Mouse (Mus musculus): ENCODE results near the gene Ubr2. TPM values are rescaled to one million over a fixed set of nuclear protein-coding genes. Genes with fewer than 3 reads are reported as not detected.

The Ubr2 gene
- total and polyA plus RNA-seq, 3 experiments, result 20.4 to 50.9 (median 39.6) TPM

DNA sequence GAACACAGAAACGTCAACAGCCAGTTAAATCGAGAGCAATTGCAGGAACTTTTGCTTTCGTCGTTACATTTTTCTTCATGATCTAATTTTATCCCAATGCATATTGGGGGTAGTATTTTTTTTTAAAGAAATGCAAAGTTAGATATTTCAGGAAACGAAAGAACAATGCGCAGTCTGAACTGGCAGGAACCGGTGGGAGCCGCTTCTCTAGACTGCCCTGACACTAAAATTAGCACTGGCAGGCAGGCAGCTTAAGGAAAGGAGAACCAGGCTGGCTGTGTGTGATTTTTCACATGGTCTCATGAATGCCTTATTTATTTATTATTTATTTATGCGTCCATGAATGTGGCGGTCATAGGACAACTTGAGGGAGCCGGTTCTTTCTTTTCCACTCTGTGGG lies 44.3 kb upstream of the Ubr2 start:
- in situ Hi-C loops (cut with MboI; ENCODE audit: low pct_ligation_motif_present, low pct_unique_long_range_greater_than_20kb, low sequenced_read_pairs), result no loop called here

DNA sequence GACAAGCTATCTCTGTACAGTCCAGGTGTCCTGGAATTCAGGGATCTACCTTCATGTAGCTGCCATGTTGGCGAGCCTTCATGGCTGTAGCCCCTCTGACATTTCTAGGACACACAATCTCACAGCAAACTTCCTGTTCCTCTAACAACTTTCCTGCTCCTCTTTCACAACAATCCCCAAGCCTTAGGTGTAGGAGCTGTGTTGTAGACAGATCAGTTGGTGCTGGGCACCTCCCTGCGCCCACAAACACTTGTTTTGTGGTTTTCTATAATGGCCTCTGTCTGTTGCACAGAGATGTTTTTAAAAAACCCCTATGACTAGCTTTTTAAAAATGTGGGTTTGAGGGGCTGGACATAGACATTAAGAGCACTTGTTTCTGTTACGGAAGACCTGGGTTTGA lies 40.3 kb upstream of the Ubr2 start:
- Histone ChIP-seq H3K4me3 (replicated peaks in 1 of 3; ENCODE audit: low read depth in 2 of 3, low read length in 2 of 3, poor library complexity in 1 of 3) (no peak overlapping the region), H3K27ac (ENCODE audit: insufficient read depth, low read depth) (no peak overlapping the region), H3K9ac (ENCODE audit: insufficient read depth, low read depth) (no peak overlapping the region), H3K4me1 (ENCODE audit: control insufficient read depth in 1 of 2, insufficient read depth in 2 of 2) (peaks cover 0 to 4% of the 10 kb centered on the region in 2 experiments; a peak in 1 of 4 replicates), H3K27me3 (replicated peaks) (no peaks in the 10 kb centered on the region), H3K79me2 (replicated peaks; ENCODE audit: control insufficient read depth, extremely low read depth, insufficient read depth, poor library complexity, severe bottlenecking) (no peaks in the 10 kb centered on the region), H3K4me2 (ENCODE audit: insufficient read depth, low read depth, poor library complexity, severe bottlenecking) (no peak overlapping the region), H3K9me3 (replicated peaks; ENCODE audit: low read length) (no peaks in the 10 kb centered on the region), H3K36me3 (replicated peaks in 1 of 2; ENCODE audit: control insufficient read depth in 1 of 2, insufficient read depth in 1 of 2, low read length in 1 of 2) (no peaks in the 10 kb centered on the region)
- DNase-seq (ENCODE audit: extremely low read depth), result no peak
- TF ChIP-seq E2F4 (IDR thresholded peaks at IDR 0.05; ENCODE audit: insufficient replicate concordance, low read depth, low read length) (no peak), NRF1 (IDR thresholded peaks at IDR 0.05; ENCODE audit: low read depth, low read length) (no peak), USF2 (conservative IDR thresholded peaks at IDR 0.05; ENCODE audit: low read depth, low read length) (no peak), HCFC1 (IDR thresholded peaks at IDR 0.05; ENCODE audit: low read depth, low read length) (no peak), RCOR1 (conservative IDR thresholded peaks at IDR 0.05; ENCODE audit: low read depth, low read length) (no peak), GABPA (IDR thresholded peaks at IDR 0.05; ENCODE audit: insufficient replicate concordance, low read depth, low read length) (no peak), MEF2A (IDR thresholded peaks at IDR 0.05; ENCODE audit: borderline replicate concordance, low read depth, low read length) (no peak), MAZ (IDR thresholded peaks at IDR 0.05; ENCODE audit: low read depth, low read length) (no peak), TCF12 (IDR thresholded peaks at IDR 0.05; ENCODE audit: low read depth, low read length) (no peak), ZKSCAN1 (IDR thresholded peaks at IDR 0.05; ENCODE audit: borderline replicate concordance, low read depth, low read length) (no peak), USF1 (IDR thresholded peaks at IDR 0.05; ENCODE audit: low read depth, low read length) (no peak), SMC3 (IDR thresholded peaks at IDR 0.05; ENCODE audit: low read depth, low read length) (no peak), ZNF384 (IDR thresholded peaks at IDR 0.05; ENCODE audit: low read depth, low read length) (no peak), POLR2AphosphoS2 (IDR thresholded peaks at IDR 0.05; ENCODE audit: low read depth, low read length) (no peak), ELF1 (IDR thresholded peaks at IDR 0.05; ENCODE audit: low read depth, low read length) (no peak), CHD2 (IDR thresholded peaks at IDR 0.05; ENCODE audit: low read length) (no peak), PAX5 (IDR thresholded peaks at IDR 0.05; ENCODE audit: low read length) (no peak), ZC3H11A (IDR thresholded peaks at IDR 0.05; ENCODE audit: low read depth, low read length) (no peak), KAT2A (IDR thresholded peaks at IDR 0.05; ENCODE audit: insufficient replicate concordance, low read length) (no peak)
- dilution Hi-C loops (cut with MboI; ENCODE audit: extremely low pct_ligation_motif_present, extremely low pct_unique_long_range_greater_than_20kb, low sequenced_read_pairs), result no loop called here
- in situ Hi-C loops (cut with MboI; ENCODE audit: low pct_ligation_motif_present, low pct_unique_long_range_greater_than_20kb, low sequenced_read_pairs), result no loop called here

More for the DNA sequence above, 44.3 kb upstream of the Ubr2 start:
- Histone ChIP-seq H3K9ac (ENCODE audit: insufficient read depth, low read depth) (no peak overlapping the region), H3K4me3 (replicated peaks in 1 of 3; ENCODE audit: low read depth in 2 of 3, low read length in 2 of 3, poor library complexity in 1 of 3) (no peak overlapping the region), H3K36me3 (replicated peaks in 1 of 2; ENCODE audit: control insufficient read depth in 1 of 2, insufficient read depth in 1 of 2, low read length in 1 of 2) (no peaks in the 10 kb centered on the region), H3K27me3 (replicated peaks) (no peaks in the 10 kb centered on the region), H3K27ac (ENCODE audit: insufficient read depth, low read depth) (no peak overlapping the region), H3K4me2 (ENCODE audit: insufficient read depth, low read depth, poor library complexity, severe bottlenecking) (peak overlapping the region; percentile 42; the same call in 1 of the 2 replicates), H3K79me2 (replicated peaks; ENCODE audit: control insufficient read depth, extremely low read depth, insufficient read depth, poor library complexity, severe bottlenecking) (no peaks in the 10 kb centered on the region), H3K9me3 (replicated peaks; ENCODE audit: low read length) (peaks cover 4% of the 10 kb centered on the region), H3K4me1 (ENCODE audit: control insufficient read depth in 1 of 2, insufficient read depth in 2 of 2) (no peaks in the 10 kb centered on the region)
- dilution Hi-C loops (cut with MboI; ENCODE audit: extremely low pct_ligation_motif_present, extremely low pct_unique_long_range_greater_than_20kb, low sequenced_read_pairs), result no loop called here
- no peak for DNase-seq (ENCODE audit: extremely low read depth)
- TF ChIP-seq MEF2A (IDR thresholded peaks at IDR 0.05; ENCODE audit: borderline replicate concordance, low read depth, low read length) (peak; percentile 22; the same call in 1 of the 2 replicates), ZNF384 (IDR thresholded peaks at IDR 0.05; ENCODE audit: low read depth, low read length) (no peak), SIN3A (IDR thresholded peaks at IDR 0.05; ENCODE audit: low read length) (no peak)

Data from CH12.LX (cell line).